Mouse (Mus musculus) kidney, adult 2 months (tissue): ENCODE results near the gene Mfsd5.

Source experiments
- CTCF ChIP-seq: fragments of 200-500 bp; conservative IDR thresholded peaks from 2 replicates; pipeline ENCODE4 v1.5.1; 2011; ENCODE audit warnings: low read depth, mild to moderate bottlenecking, control low read depth, low read length, moderate library complexity, mixed read lengths; ENCODE audit not compliant: insufficient read depth, insufficient read length
- POLR2A ChIP-seq: fragments of 200-500 bp; IDR thresholded peaks from one replicate; pipeline ENCODE4 v1.6.1; 2011; ENCODE audit warnings: low read depth, low read length, control low read depth

DNA sequence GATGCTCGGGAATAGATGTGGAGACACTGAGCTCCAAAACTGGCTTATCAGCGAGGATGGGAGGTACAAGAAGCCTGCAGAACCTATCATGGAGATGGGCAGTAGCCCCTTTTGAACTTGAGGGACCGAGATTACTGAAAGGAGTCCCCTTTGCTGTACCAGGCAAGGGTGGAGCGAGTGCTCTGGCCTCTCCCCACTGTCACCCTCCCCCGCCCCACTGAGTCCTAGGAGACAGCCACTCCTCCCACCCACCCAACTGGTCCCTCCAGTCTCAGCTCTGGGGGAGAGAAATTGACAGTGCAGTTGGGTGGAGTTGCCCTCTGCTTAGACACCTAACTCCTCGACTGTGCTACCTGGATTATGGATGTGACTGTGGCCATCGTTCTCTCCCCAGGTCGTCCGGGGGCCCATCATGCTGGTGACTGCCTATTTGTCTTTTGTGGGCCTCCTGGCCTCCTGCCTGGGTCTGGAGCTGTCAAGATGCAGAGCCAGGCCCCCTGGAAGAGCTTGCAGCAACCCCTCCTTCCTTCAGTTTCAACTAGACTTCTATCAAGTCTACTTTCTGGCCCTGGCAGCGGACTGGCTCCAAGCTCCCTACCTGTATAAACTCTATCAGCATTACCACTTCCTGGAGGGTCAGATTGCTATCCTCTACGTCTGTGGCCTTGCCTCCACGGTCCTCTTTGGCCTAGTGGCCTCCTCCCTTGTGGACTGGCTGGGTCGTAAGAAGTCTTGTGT, 698 bp downstream of the Mfsd5 start:
- no peak for TF ChIP-seq CTCF
- no peak for TF ChIP-seq POLR2A
